Mouse (Mus musculus): ENCODE results near the gene Crybb3. TPM values are rescaled to one million over a fixed set of nuclear protein-coding genes. Genes with fewer than 3 reads are reported as not detected.
"Not testable (repeated sequence)": the region's sequence is repeated elsewhere in the genome, so short reads cannot be mapped to it uniquely, and the experiment has no call there.

Gene Crybb3
- total RNA-seq (2017), result not detected in 3 replicates

DNA sequence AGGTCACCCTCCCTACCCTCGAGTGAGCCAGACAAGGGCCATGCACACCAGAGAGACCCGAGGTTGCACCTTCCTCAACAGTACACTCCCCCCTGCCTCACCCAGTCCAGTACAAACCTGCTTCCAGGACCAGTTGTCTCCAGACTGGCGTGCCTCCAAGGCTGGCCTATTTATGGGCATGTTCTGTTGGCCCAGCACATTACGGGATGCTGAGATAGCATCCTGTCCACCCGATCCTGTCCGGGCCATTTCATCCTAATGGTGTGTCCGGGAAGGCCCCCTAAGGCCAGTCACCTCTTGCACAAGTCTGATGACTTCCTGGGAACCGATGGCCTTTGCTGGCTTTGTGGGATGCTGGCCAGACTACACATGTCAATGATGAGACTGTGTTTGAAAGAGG, at the start of gene Crybb3:
Gene Crybb3 (minus strand): TSS at position 146 of the 400 bp plus-strand sequence.
- no peak for ATAC-seq (replicated peaks; ENCODE audit: insufficient number of reproducible peaks, low FRiP score, low TSS enrichment, poor library complexity, severe bottlenecking)

DNA sequence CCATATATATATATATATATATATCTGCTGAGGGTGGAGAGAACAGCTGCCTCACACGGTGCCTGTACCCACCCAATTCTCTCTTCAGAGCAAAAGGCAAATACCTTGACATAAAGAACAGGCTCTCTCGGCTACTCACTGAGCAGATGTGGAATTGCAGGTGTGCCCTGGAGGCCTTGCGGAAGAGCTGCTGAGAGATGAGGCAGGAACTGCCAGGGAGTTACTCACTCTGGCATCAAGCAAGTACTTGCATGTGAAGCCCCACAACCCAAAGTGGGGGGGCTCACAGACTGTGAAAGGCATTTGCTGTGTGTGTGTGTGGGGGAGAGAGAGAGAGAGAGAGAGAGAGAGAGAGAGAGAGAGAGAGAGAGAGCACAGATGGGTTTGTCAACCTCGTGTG, 47.0 kb upstream of the Crybb3 start:
- no peak for ATAC-seq (replicated peaks; ENCODE audit: insufficient number of reproducible peaks, low FRiP score, low TSS enrichment, poor library complexity, severe bottlenecking)

DNA sequence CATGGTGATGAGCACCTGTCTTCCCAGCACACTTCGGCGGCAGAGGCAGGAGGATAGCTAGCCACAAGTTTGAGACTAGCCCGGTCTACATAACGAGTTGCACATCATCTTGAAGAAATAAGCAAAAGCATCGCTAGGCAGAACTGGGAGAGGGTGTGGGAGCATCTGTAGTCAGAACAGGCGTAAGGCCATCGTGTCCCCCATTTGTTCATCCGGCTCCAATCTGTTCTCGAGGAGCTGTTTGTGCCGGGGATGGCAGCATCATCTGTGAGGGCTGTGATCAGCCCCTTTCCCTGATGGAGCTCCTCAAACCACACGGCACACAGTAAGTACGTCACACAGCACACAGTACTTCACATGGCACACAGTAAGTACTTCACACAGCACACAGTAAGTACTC, 45.1 kb upstream of the Crybb3 start:
- ATAC-seq (replicated peaks; ENCODE audit: insufficient number of reproducible peaks, low FRiP score, low TSS enrichment, poor library complexity, severe bottlenecking), result no peak

DNA sequence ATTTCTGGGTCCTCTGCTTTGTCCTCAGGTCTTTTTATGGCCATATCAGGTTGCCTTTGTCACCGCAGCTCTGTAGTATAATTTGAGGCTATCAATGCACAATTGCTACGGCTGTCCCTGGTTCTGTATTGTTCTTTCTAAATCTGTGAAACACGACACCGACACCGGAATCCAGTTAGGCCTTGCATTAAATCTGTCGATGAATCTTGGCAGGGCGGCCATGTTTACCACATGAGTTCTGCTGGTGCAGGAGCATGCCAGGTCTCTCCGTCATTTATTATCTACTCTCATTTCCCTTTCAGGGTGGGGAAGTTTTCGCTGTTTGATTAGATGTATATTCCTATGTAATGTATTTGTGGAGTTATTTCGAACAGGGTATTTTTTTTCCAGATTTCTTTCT, 42.3 kb upstream of the Crybb3 start:
- ATAC-seq (replicated peaks; ENCODE audit: insufficient number of reproducible peaks, low FRiP score, low TSS enrichment, poor library complexity, severe bottlenecking), result no peak

DNA sequence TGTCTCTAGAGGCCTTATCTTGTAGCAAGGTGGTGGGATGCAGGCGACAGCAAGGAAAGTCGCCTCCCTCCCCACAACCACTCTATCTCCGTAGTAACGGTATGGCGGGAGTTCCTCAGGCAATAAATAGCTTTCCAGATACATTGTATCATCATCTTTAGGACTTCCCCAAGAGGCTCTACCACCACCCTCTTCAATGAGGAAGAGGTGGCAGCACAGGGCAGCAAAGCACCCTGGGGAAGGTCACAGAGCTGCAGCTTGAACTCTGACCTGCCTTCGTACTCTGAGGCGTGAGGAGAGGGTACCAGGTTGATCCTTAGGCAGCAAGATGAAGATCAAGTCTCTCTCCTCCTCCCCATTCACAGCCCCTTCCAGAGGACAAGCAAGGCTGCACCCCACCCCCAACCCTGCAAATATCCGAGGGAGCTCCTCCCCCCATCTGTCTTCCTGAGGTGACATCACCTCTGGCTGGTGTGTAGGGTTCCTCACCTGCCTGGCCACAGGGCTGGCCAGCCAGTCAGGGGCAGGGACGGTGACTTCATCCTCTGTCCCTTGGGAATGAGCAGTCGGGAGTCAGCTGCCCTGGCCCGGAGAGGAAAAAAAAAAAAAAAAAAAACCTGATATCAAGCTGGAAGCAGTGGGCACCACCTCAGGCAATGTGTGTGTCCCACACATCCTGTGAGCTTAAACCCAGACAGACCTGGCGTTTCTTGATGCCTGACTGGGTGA, 41.1 kb upstream of the Crybb3 start:
- ATAC-seq (replicated peaks; ENCODE audit: insufficient number of reproducible peaks, low FRiP score, low TSS enrichment, poor library complexity, severe bottlenecking), result peak; percentile 82

DNA sequence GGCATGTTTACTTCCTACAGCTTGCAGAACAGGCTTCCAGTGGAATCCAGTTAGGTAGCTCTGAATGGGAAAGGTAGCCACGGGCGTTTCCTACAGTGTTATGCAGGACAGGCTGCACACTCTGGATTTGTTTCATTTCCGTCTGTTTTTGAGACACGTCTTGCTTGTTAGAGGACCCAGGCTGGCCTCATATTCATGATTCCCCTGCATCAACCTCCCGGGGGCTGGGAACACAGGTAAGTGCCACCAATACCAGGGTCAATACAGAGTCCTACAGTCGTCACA, 40.1 kb upstream of the Crybb3 start:
- ATAC-seq (replicated peaks; ENCODE audit: insufficient number of reproducible peaks, low FRiP score, low TSS enrichment, poor library complexity, severe bottlenecking), result no peak

DNA sequence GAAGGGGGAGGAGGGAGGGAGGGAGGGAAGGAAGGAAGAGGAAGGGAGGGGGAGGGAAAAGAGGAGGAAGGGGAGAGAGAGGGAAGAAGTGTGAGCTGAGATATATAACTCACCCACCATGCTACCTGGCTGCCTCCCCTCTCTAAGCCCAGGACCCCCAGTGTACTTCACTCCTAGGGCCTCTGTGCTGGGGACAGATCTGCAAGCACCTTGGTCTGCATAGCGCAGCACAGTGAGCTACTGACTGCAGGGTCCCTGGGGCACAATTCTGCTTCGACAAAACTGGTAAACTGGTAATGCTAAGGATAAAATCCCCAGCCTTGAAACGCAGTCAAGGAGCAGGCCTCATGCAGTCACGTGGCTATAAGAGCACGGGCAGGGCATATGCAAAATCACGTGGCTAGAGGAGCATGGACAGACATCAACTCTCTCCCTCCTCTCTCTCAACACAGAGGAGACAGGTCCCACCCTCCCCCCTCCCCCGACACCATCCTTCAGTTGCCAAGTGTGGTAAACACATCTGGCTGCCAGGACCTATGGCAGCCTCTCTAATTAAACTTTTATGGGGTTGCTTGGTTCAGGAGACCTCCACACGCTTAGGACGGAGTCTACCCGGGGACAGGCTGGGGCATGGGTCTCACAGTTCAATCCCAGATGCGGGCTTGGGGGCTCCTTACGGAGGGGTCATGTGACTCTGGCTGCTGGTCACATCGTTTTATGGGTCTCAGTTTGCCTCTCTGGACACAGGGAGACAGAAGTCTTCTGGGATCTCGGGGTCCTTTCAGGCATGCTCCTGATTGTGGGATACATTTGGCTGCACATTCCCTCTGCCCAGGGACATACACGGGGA, 39.6 kb upstream of the Crybb3 start:
- no peak for ATAC-seq (replicated peaks; ENCODE audit: insufficient number of reproducible peaks, low FRiP score, low TSS enrichment, poor library complexity, severe bottlenecking)

DNA sequence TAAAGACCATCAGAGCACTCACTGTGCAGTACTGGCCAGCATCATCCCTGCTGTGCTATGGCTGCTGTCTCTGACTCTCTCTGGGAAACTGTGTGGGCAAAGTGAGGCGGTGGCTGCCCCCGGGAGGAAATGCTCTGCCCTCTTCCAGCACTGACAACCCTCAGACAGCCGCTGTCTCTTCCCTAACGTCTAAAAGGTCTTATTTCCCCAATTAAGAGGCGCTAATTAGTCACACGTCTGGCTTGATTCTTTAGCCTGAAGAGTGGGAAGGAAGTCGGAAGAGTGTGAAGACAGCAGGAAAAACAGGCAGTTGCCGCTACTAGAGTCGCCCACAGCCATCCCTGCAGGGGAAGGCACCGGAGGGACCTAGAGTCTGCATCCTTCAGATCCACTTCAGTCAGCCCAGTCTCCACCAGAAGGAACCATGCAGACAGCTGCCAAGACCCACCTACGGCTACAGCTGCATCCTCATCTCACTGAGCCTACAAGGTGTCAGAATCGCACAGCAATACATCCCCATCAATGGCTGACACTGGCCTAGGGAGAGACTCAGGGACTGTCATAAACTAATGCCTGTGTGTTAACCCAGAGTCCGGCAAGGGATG, 38.6 kb upstream of the Crybb3 start:
- peak; percentile 32 for ATAC-seq (replicated peaks; ENCODE audit: insufficient number of reproducible peaks, low FRiP score, low TSS enrichment, poor library complexity, severe bottlenecking)

DNA sequence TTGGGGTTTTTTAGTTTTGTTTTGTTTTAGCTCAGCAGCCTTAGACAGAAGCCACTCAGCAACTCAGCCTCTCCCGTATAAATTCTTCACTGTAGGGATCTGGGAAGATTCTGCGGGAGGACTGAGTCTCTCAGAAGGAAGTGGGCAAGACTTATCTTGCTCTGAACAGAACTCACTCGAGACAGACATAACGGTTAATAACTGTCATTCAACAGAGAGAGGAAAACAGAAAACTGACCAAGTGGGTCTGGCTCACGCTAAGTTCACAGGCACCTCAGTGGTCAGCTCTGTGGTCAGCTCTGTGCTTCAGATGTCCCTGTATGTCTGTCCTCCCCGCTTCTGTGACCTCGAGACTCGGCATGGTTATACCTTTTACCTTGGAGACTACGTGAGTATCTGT, 37.9 kb upstream of the Crybb3 start:
- no peak for ATAC-seq (replicated peaks; ENCODE audit: insufficient number of reproducible peaks, low FRiP score, low TSS enrichment, poor library complexity, severe bottlenecking)

DNA sequence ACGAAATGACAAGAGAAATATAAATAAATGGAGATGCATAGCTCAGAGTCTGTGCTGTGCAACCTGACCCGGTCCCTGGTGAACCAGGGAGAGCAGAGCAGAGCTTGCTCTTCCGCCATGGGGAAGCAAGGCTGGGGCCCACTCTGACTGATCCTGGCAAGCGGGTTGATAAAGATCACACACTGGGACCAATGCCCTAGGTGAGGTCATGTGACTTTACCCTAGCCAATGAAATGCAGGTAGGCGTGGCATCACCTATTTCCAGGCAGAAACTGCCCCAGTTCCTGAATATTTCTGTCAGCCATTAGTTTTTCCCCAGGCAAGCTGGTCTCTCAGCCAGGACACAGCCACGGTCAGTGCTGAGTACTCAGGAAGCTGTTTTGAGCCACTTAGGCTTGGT, 37.3 kb upstream of the Crybb3 start:
- ATAC-seq (replicated peaks; ENCODE audit: insufficient number of reproducible peaks, low FRiP score, low TSS enrichment, poor library complexity, severe bottlenecking), result no peak

DNA sequence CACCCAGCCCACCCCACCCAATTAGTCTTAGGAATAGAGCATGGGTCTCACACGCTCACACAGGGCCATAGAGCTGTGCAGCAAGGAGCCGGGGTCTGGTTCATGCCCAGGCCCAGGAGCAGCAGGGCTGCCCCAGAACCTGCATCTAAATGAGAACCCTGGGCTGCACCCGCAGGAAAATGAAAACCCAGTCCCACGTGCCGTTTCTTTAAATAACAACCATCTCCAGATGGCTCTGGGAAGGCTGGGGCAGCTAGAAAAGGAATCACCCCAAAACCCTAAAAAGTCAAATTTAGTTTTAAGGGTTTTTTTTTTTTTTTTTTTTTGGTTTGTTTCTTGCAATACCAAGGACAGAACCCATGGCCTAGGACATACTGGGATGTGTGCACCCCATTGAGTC, 36.0 kb upstream of the Crybb3 start:
- ATAC-seq (replicated peaks; ENCODE audit: insufficient number of reproducible peaks, low FRiP score, low TSS enrichment, poor library complexity, severe bottlenecking), result no peak

DNA sequence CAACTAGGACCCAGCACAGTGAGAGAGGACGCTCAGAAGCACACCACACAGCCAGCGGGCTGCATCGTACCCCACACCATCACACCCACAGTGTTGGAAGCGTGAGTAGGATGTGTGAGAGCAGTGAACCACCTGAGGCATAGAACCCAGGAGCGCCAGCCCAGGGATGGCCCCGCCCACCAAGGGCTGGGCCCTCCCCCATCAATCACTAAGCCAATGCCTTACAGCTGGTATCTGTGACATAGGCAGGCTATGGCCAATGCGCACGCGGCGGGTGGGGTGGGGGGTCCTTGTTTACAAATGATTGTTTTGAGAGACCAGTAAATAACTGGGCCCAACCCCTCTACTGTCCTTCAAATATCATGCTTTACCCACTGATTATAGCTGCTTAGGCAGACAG, 34.5 kb upstream of the Crybb3 start:
- no peak for ATAC-seq (replicated peaks; ENCODE audit: insufficient number of reproducible peaks, low FRiP score, low TSS enrichment, poor library complexity, severe bottlenecking)

DNA sequence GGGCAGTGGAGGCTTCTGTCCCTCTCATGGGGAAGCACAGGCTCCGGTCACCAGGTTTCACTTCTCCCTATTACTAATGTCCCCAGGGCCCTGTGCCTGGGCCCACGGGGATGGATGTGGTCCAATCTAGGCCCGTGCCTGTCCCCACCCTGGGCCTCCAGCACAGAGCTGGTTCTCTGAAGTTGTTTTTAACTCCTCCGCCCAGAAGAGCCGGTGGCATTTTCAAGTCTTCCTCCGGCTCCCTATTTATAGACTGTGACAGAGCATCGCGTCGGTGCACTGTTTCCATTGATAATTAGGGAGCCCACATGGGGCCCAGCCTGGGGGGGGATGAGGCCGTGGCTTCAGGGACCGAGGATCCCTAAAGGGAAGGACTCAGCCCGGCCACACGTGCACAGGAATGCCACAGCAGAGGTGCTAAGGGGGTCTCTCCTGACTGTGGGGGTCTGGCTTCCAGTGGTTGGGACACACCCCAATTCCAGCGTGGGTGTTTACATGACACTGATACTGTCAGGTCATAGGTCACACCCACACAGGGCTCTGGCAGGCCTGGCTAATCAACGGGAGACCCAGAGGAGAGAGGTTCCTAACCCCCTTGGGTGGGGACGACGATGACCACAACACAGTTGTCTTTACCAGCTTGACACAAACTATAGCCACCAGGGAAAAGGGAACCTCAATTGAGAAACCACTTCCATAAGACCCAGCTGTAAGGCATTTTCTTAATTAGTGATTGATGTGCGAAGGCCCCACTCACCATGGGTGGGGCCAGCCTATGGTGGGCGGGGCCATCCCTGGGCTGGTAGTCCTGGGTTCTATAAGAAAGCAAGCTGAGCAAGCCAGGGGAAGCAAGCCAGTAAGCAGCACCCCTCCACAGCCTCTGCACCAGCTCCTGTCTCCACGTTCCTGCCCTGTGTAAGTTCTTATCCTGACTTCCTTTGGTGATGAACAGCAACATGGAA, 33.2 kb upstream of the Crybb3 start:
- peak; percentile 81 for ATAC-seq (replicated peaks; ENCODE audit: insufficient number of reproducible peaks, low FRiP score, low TSS enrichment, poor library complexity, severe bottlenecking)

DNA sequence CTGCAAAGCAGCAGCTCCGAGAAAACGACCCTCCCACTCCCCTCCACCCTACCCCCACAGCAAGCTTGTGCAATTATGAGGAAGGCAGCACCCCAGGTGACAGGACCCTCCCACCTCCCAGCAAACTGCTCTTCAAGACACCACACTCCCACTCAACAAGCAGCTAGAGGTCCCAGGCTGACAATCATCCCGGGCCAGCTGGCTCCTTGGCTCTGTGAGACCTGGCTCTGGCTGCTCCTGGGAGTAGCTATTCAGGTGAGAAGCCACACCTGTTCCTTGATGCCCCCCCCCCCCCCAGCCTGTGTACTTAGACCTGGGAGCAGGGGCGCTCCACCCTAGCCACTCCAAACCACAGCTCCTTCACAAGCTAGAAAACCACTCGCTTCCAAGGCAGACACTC, 31.7 kb upstream of the Crybb3 start:
- ATAC-seq (replicated peaks; ENCODE audit: insufficient number of reproducible peaks, low FRiP score, low TSS enrichment, poor library complexity, severe bottlenecking), result no peak

DNA sequence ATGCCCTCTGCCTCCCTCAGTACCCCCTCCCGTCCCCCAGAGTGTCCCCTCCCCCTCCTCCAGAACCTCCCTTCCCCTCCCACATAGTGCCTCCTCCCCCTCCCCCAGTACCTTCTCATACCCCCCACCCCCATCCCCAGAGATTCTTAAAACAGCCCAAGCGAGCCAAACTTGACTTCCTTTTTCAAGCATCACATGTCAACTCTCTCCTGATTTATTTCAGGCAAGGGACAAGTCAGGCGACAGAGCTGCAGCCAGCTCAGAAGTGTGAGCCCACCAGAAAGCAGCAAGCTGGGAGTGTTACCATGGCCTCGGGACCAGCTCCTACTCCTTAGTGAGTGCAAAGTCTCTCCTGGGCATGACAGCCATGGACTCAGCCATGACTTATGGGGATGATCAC, 30.0 kb upstream of the Crybb3 start:
- no peak for ATAC-seq (replicated peaks; ENCODE audit: insufficient number of reproducible peaks, low FRiP score, low TSS enrichment, poor library complexity, severe bottlenecking)

DNA sequence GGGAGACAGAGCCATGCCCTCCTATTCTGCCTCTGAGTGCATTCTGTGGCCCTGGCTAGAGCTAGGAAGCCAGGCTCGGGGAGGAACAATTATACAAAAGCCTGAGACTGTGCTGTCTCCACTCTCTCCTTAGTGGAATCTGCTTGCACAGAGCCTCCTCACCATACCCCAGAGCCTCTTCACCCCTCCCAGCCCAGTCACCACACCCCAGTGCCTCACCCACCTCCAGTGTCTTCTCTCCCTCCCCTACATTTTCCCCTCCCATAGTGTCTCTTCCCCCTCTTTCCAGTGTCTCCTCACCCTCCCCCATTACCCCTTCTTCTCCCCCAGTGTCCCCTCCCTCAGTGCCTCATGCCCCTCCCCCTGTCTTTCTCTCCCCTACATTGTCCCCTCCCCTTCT, 29.5 kb upstream of the Crybb3 start:
- no peak for ATAC-seq (replicated peaks; ENCODE audit: insufficient number of reproducible peaks, low FRiP score, low TSS enrichment, poor library complexity, severe bottlenecking)

DNA sequence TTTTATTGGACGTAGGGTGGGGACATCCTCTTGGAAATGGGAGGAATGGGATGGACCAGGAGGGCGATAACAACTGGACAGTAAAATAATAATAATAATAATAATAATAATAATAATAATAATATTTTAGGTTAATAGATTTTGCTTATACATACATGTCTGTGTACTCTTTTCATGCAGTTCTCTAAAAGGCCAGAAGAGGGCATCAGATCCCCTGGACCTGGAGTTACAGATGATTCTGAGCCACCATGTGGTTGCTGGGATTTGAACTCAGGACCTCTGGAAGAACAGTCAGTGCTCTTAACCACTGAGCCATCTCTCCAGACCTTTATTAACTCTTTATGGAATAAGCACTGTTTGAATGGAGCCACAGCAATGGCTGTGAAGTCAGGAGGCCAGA, 28.3 kb upstream of the Crybb3 start:
- ATAC-seq (replicated peaks; ENCODE audit: insufficient number of reproducible peaks, low FRiP score, low TSS enrichment, poor library complexity, severe bottlenecking), result not testable (repeated sequence)

DNA sequence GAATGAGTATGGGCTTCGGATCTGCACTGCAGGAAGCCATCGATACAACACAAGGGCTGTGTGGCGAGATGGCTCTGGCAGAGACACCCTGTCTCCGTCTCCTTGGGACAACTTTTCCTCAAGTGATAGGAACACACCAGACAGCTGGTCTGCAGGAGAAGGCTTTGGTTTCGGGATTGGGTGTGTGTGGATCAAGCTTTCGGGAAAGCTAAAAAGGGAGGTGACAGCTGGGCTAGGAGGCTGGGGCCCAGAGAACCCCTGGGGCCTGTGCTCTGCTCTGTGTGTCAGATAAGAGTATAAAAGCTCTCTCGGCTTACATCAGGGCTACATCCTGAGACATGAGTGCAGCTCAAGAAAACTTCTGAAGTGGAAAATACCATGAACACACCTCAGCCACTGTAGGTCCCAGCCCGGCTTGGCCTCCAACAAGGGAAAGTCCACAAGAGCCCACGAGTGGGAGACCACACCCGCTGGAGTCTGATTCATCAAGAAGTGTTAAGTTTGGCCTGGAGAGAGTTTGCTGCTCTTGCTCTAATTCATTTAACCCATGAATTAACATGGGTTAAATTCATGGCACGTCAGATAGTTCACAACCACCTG, 26.9 kb upstream of the Crybb3 start:
- no peak for ATAC-seq (replicated peaks; ENCODE audit: insufficient number of reproducible peaks, low FRiP score, low TSS enrichment, poor library complexity, severe bottlenecking)

DNA sequence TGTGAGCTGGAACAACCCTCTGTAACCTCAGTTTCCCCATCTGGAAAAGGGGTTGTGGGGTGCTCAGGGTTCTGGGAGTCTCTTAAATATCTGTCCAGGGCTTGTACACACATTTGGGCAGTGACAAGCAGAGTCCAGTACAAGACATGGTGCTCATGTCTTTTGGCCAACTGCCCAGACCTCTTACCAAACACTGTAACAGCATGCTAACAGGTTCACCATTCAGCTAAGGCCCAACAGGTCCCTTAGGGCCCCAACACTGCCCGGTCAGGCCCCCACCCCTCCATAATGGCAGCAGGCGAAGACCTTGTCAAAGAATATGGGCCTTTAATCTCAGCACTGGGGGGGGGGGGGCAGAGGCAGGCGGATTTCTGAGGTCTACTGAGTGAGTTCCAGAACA, 26.3 kb upstream of the Crybb3 start:
- no peak for ATAC-seq (replicated peaks; ENCODE audit: insufficient number of reproducible peaks, low FRiP score, low TSS enrichment, poor library complexity, severe bottlenecking)

Data from monocyte, adult 5-6 weeks (primary cell).